Mouse (Mus musculus) hindbrain, embryonic 14.5 days (tissue): Measurements from ENCODE around the gene Zc3hc1. TPM values are rescaled to one million over a fixed set of nuclear protein-coding genes. Genes with fewer than 3 reads are reported as not detected.

ENCODE experiments used
- ATAC-seq: fragments of 200-750 bp; cut with Nextera tagmentation; 2 replicates; pipeline ENCODE4 v1.8.0; 2017; ENCODE audit warnings: moderate number of reproducible peaks, mild to moderate bottlenecking, moderate TSS enrichment, moderate library complexity; ENCODE audit not compliant: low FRiP score
- DNase-seq: peaks from one replicate; pipeline ENCODE4 v3.0.0-alpha.2; 2015; ENCODE audit warnings: low spot score
- H3K27ac ChIP-seq: fragments of 300-500 bp; sonication (generic); 2 replicates; pipeline ENCODE4 v1.5.1; 2014; ENCODE audit warnings: mild to moderate bottlenecking, moderate library complexity
- H3K27me3 ChIP-seq: fragments of 300-500 bp; sonication (generic); 2 replicates; pipeline ENCODE4 v1.6.1; 2014; ENCODE audit warnings: mild to moderate bottlenecking, low read length, mixed read lengths; ENCODE audit not compliant: control insufficient read depth, insufficient read depth
- H3K36me3 ChIP-seq: fragments of 300-500 bp; sonication (generic); replicated peaks from 2 replicates; pipeline ENCODE4 v1.6.1; 2014; ENCODE audit not compliant: control insufficient read depth, insufficient read depth
- H3K4me1 ChIP-seq: fragments of 300-500 bp; sonication (generic); replicated peaks from 2 replicates; pipeline ENCODE4 v1.6.1; 2014; ENCODE audit warnings: antibody characterized with exemption, low read length, mixed read lengths; ENCODE audit not compliant: control insufficient read depth, insufficient read depth
- H3K4me2 ChIP-seq: fragments of 300-500 bp; sonication (generic); replicated peaks from 2 replicates; pipeline ENCODE4 v1.6.1; 2014; ENCODE audit warnings: mild to moderate bottlenecking, moderate library complexity
- H3K4me3 ChIP-seq: fragments of 300-500 bp; sonication (generic); replicated peaks from 2 replicates; pipeline ENCODE4 v1.5.1; 2014; ENCODE audit warnings: mild to moderate bottlenecking, low read length
- H3K9ac ChIP-seq: fragments of 300-500 bp; sonication (generic); 2 replicates; pipeline ENCODE4 v1.6.1; 2014
- H3K9me3 ChIP-seq: fragments of 300-500 bp; sonication (generic); 2 replicates; pipeline ENCODE4 v1.6.1; 2016; ENCODE audit warnings: low read length; ENCODE audit not compliant: control insufficient read depth
- WGBS: fragments of 180-500 bp; shearing (Covaris S2); extraction: QIAGEN DNeasy Blood & Tissue Kit; methylation state at CpG from one replicate; pipeline ENCODE4 v1.1.7; 2014; 5-methylcytosine and 5-hydroxymethylcytosine counted together
- polyA plus RNA-seq: library from polyadenylated mRNA; unstranded; fragments of >200 nt; fragmentation: Nextera tagmentation; extraction: Ambion mirVana; gene quantifications from 2 replicates; pipeline ENCODE4 v1.2.1, GENCODE M21; 2014

The Zc3hc1 gene
- 62.5 and 65.3 TPM in 2 replicates for polyA plus RNA-seq

- 19% methylated on average over 33 of the region's 33 CpGs for WGBS
Observed at GRCm38 (mm10) chr6:30390714-30391697, at the start of gene Zc3hc1. Gene Zc3hc1 (minus strand): TSS chr6:30391028.

GRCm38 (mm10) chr6:30439576-30439975 is 48.7 kb upstream of the Zc3hc1 start:
- Histone ChIP-seq H3K9me3 (no peaks in the 10 kb centered on the region), H3K4me1 (no peaks in the 10 kb centered on the region), H3K4me3 (no peak overlapping the region), H3K27me3 (no peaks in the 10 kb centered on the region), H3K9ac (no peak overlapping the region), H3K27ac (no peak overlapping the region), H3K36me3 (peaks cover 35% of the 10 kb centered on the region), H3K4me2 (no peak overlapping the region)
- DNase-seq (no peak), ATAC-seq (no peak)
- 94% methylated on average over 10 of the region's 10 CpGs for WGBS

More at GRCm38 (mm10) chr6:30390714-30391697, at the start of gene Zc3hc1:
- DNase-seq, result peak; percentile 83
- no peaks in the 10 kb centered on the region for H3K9me3 ChIP-seq
- peak within 1 kb of the TSS; percentile 62 for H3K4me3 ChIP-seq
- H3K4me2 ChIP-seq, result peak within 1 kb of the TSS; percentile 45
- peaks cover 6% of the 10 kb centered on the region; the same call in 1 of the 2 replicates for H3K4me1 ChIP-seq
- H3K9ac ChIP-seq, result peak within 1 kb of the TSS; percentile 63
- peaks cover 13% of the 10 kb centered on the region for H3K36me3 ChIP-seq
- peak within 1 kb of the TSS; percentile 57 for H3K27ac ChIP-seq
- H3K27me3 ChIP-seq, result no peaks in the 10 kb centered on the region
- ATAC-seq, result peak; percentile 90

GRCm38 (mm10) chr6:30437054-30437453 is 46.2 kb upstream of the Zc3hc1 start:
- H3K36me3 ChIP-seq, result peaks cover 18% of the 10 kb centered on the region; the same call in 1 of the 2 replicates
- H3K4me3 ChIP-seq, result no peak overlapping the region
- H3K9ac ChIP-seq, result no peak overlapping the region
- no peaks in the 10 kb centered on the region for H3K4me1 ChIP-seq
- no peaks in the 10 kb centered on the region for H3K27me3 ChIP-seq
- 85% methylated on average over 3 of the region's 3 CpGs for WGBS
- ATAC-seq, result no peak
- no peak for DNase-seq
- H3K4me2 ChIP-seq, result no peak overlapping the region
- H3K27ac ChIP-seq, result no peak overlapping the region
- H3K9me3 ChIP-seq, result no peaks in the 10 kb centered on the region

- no peak overlapping the region for H3K9ac ChIP-seq
- H3K4me3 ChIP-seq, result no peak overlapping the region
- WGBS, result 97% methylated on average over 3 of the region's 3 CpGs
- no peak for DNase-seq
- H3K27ac ChIP-seq, result no peak overlapping the region
- H3K9me3 ChIP-seq, result no peaks in the 10 kb centered on the region
- no peaks in the 10 kb centered on the region for H3K27me3 ChIP-seq
- ATAC-seq, result no peak
- no peak overlapping the region for H3K4me2 ChIP-seq
- H3K4me1 ChIP-seq, result no peaks in the 10 kb centered on the region
- H3K36me3 ChIP-seq, result peaks cover 12% of the 10 kb centered on the region; the same call in 1 of the 2 replicates
Observed at GRCm38 (mm10) chr6:30436476-30436875, 45.6 kb upstream of the Zc3hc1 start.

GRCm38 (mm10) chr6:30432461-30433192 is 41.8 kb upstream of the Zc3hc1 start:
- Histone ChIP-seq H3K4me2 (no peak overlapping the region), H3K4me3 (no peak overlapping the region), H3K27me3 (no peaks in the 10 kb centered on the region), H3K27ac (no peak overlapping the region), H3K4me1 (no peaks in the 10 kb centered on the region), H3K9ac (no peak overlapping the region), H3K36me3 (0 out of 2 replicates have a peak, but pooled peaks cover 5% of the 10 kb centered on the region), H3K9me3 (no peaks in the 10 kb centered on the region)
- WGBS, result 77% methylated on average over 3 of the region's 3 CpGs
- DNase-seq (no peak), ATAC-seq (no peak)

GRCm38 (mm10) chr6:30416801-30417200 is 26.0 kb upstream of the Zc3hc1 start:
- ATAC-seq (no peak), DNase-seq (no peak)
- Histone ChIP-seq H3K4me1 (no peaks in the 10 kb centered on the region), H3K27me3 (no peaks in the 10 kb centered on the region), H3K27ac (no peak overlapping the region), H3K9me3 (no peaks in the 10 kb centered on the region), H3K36me3 (peaks cover 21% of the 10 kb centered on the region), H3K4me2 (no peak overlapping the region), H3K4me3 (no peak overlapping the region), H3K9ac (no peak overlapping the region)
- 91% methylated on average over 7 of the region's 7 CpGs for WGBS

GRCm38 (mm10) chr6:30416126-30416525 is 25.3 kb upstream of the Zc3hc1 start:
- Histone ChIP-seq H3K36me3 (peaks cover 16% of the 10 kb centered on the region), H3K9ac (no peak overlapping the region), H3K4me3 (no peak overlapping the region), H3K27ac (no peak overlapping the region), H3K4me1 (no peaks in the 10 kb centered on the region), H3K4me2 (no peak overlapping the region), H3K27me3 (no peaks in the 10 kb centered on the region), H3K9me3 (no peaks in the 10 kb centered on the region)
- 95% methylated on average over 2 of the region's 2 CpGs for WGBS
- no peak for DNase-seq
- ATAC-seq, result no peak

GRCm38 (mm10) chr6:30411311-30411710 is 20.5 kb upstream of the Zc3hc1 start:
- WGBS, result 88% methylated on average over 4 of the region's 4 CpGs
- no peak overlapping the region for H3K27ac ChIP-seq
- H3K4me2 ChIP-seq, result no peak overlapping the region
- no peaks in the 10 kb centered on the region for H3K27me3 ChIP-seq
- no peak overlapping the region for H3K4me3 ChIP-seq
- no peaks in the 10 kb centered on the region for H3K9me3 ChIP-seq
- no peaks in the 10 kb centered on the region for H3K4me1 ChIP-seq
- H3K9ac ChIP-seq, result no peak overlapping the region
- no peaks in the 10 kb centered on the region for H3K36me3 ChIP-seq
- ATAC-seq (no peak), DNase-seq (no peak)
